Mouse (Mus musculus) left cerebral cortex, postnatal 4 days (tissue): ENCODE results near the gene Arg1. TPM values are rescaled to one million over a fixed set of nuclear protein-coding genes. Genes with fewer than 3 reads are reported as not detected.

Experiments used
- DNase-seq: peaks from one replicate; pipeline ENCODE4 v3.0.0-alpha.2; 2022
- intact Hi-C: fragments of 180-260 bp; cut with DNase I; formaldehyde crosslinking; loops from one replicate; pipeline ENCODE4 v1.15.1; 2025
- total RNA-seq, 2 experiments: library from RNA; stranded (reverse); gene quantifications; 2 replicates each; pipeline ENCODE4 v1.2.3; 2021

Gene Arg1
- total RNA-seq, result not detected

GRCm38 (mm10) chr10:24926962-24927720, at the start of gene Arg1:
Gene Arg1 (minus strand): TSS chr10:24927484.
- DNase-seq, result no peak
- intact Hi-C loops, result no loop called here

- no peak for DNase-seq
- intact Hi-C loops, result no loop called here
Measured at GRCm38 (mm10) chr10:24973845-24974514, 46.7 kb upstream of the Arg1 start.

GRCm38 (mm10) chr10:24973385-24973784, 46.1 kb upstream of the Arg1 start:
- intact Hi-C loops, result no loop called here
- DNase-seq, result no peak

DNA sequence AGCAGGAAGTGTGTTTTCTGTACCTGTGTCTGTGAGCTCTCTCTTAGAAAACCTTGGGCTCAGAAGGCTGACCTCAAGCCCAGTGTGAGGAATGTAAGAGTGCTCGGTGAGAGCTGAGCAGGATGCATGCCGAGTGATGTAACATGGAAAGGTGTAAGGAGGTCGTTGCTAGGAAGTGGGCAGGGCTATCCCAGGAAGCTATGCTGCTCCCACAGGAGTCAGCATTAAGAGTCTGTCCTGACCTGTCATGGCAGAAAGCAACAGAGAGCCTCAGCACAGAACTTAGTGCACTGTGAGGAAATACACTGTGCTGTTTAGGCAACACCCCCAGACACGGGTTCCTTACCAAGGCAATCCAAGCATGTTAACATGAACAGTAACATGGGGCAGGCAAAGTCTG, 45.6 kb upstream of the Arg1 start:
- no peak for DNase-seq
- intact Hi-C loops, result no loop called here

GRCm38 (mm10) chr10:24965821-24966550, 38.7 kb upstream of the Arg1 start:
- intact Hi-C loops, result loop anchor here (10.0 kb wide), 1 partner anchor 109 kb away; no protein-coding TSS in a partner anchor
- no peak for DNase-seq

DNA sequence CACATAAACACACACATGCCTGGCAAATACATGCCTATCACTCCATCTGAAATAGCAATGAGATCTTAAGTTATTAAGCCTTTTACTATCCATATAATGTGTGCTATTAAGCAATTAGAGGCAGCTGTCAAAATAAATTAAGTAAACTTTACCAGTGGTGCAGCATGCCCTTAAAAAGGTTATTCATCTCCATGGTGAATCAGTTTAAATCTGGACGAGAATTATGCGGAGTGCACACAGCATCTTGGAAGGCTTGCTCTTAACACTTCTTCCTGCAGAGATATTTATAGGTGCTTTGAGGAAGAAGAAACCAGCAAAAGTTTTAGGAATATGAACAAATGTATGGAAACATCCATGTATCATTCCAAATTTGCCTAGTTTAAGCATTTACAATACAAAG, 34.6 kb upstream of the Arg1 start:
- intact Hi-C loops, result loop anchor here (2.0 to 10.0 kb wide), 3 partner anchors 113 to 257 kb away; no protein-coding TSS in a partner anchor
- DNase-seq, result no peak

DNA sequence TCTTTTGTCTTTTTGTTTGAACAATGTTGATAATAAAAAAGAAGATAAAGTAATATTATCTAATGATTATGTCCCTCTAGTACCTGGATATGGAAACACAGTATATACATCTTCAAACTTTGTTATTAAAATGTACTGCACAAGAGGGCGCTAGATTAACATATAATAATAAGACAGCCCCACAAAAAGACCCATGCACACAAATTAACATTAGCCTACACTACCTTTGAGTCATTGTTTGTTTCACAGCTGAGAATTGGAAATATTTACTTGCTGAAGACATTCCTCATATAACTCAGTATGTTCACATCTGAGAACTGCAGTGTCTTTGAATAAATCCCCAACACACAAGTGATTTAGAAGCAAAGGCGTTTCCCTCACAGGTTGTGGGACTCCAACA, 33.8 kb upstream of the Arg1 start:
- DNase-seq, result no peak
- intact Hi-C loops, result loop anchor here (2.0 to 10.0 kb wide), 3 partner anchors 114 to 258 kb away; no protein-coding TSS in a partner anchor

DNA sequence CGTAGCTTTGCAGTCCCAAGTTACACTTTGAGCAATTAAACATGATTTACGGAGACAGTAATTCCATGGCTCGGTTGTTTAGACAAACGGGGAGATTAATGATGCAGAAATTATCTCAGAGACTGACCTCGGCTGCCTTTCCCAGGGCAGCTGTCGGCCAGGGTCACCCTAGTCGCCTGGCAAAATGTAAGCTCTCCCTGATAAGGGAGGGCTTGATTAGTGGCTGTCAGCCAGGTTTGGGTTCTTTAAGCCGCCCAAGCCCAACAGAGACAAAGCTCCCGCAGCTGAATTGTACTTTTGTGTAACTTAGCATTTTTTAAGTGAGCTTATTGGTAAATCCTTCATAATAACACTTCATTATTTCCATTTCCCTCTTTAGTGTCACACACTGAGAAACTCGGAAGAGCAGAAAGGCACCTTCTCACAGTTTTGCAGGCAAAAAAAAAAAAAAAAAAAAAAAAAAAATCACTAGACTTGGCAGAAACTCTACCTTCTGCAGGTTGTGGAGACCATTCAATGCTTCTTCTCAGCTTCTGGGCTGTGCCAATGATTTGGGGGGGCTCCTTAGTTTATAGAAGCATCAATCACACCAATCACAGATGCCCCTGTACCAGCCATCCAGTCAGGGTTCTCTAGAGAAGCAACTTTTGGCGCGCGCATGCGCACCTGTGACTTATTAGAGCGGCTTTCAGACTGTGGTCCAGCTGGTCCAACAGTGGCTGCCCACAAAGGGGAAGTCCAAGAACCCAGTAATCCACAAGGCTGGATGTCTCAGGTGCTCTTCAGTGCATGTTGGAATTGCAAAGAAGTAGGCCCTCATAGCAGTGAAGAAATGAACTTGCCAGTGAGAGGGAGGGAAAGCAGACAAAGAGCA, 32.0 kb upstream of the Arg1 start:
- intact Hi-C loops, result no loop called here
- DNase-seq, result no peak

DNA sequence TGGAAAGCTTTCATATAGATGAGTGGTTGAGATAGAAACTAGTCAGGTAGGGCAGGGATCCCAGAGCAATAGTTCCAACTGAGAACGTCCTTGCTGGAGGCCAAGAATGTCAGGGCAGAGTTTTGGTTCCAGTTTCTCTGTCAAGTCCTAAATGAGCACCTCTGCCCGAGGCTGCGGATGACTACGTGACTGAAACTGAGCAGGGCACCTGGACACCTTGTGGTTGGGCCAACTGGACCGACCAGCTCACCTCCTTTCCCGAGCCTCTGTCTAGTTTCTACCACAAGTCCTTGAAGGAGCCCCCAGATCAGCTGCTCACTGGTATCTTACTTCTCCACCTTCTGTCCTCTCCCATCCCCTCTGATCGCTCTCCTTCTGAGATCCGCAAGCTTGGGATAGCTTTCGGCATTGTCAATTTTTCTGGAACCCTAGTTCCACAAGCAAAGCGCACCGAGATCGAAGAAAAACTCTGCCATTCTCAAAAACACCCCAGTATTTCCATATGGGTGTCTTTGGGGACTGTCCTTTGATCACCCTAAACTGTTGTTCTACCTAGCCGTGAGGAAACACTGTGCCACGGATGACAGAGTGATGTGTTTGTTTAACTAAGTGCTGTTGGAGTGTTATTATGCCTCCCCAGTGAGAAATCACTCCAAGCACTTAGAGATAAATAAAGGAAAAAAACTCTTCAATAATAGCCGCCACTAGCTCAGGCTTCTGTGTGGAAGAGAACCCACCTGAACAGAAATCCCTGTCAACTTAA, 31.2 kb upstream of the Arg1 start:
- intact Hi-C loops, result no loop called here
- no peak for DNase-seq

DNA sequence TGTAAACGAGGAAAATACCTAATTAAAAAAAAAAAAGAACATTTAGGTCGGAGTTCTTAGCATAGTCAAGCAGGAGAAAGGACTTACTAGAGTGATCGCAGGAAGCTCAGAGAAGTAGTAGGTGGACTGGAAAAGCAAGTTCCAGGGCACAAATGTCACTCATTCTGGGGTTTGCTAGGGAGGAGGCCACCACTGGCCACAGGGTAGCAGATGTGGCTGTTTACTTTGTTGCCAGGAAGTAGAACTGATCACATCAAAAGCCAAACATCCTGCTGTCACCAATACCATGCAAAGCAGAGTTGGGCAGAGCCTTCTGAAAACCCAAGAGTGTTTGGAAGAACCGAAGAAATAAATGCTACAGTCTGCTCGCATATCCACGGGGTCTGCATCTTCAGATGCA, 26.6 kb upstream of the Arg1 start:
- intact Hi-C loops, result no loop called here
- DNase-seq, result no peak

DNA sequence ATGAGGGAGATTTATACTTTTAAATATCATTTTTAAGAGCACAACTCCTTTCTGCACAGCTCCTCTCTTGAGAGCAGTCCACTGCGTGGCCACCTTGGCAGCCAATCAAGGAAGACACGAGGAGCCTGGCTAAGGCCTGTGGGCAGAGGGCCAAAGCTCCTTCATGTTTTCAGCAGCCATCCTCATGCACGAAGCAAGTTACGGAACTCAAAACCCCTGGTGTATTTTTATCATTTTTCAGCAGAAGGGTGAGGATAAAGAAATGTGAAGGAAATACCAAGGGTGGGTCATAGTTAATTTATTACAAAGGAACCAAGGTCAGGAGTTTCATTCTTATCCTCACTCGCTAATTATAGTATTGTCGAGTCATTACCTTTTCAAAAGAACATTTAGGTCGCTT, 25.3 kb upstream of the Arg1 start:
- peak; percentile 47 for DNase-seq
- intact Hi-C loops, result no loop called here

GRCm38 (mm10) chr10:24951575-24951974, 24.3 kb upstream of the Arg1 start:
- intact Hi-C loops, result no loop called here
- DNase-seq, result no peak

- intact Hi-C loops, result no loop called here
- no peak for DNase-seq
Measured at GRCm38 (mm10) chr10:24950223-24950622, 22.9 kb upstream of the Arg1 start.

GRCm38 (mm10) chr10:24948278-24948677, 21.0 kb upstream of the Arg1 start:
- no peak for DNase-seq
- intact Hi-C loops, result no loop called here

- intact Hi-C loops, result no loop called here
Measured at GRCm38 (mm10) chr10:24947871-24948270, 20.6 kb upstream of the Arg1 start.

DNA sequence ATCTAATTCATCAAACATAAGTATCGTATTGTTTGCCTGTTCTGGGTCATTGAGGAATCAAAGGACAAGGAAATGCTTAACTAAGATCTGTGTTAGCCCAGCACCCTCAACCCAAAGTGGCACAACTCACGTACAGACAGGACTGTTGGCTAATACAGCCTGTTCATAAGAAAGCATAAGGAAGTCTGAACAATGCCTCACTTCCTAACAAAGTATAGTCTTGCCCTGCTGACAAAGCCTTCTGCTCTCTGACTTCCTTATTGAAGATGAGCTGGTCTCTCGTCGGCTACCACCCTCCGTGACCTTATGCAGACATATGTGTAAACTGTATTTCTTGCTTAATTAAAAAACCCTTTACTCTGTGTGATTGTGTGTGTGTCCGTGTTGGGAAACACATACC, 2.9 kb upstream of the Arg1 start:
- DNase-seq, result no peak
- intact Hi-C loops, result no loop called here

More at GRCm38 (mm10) chr10:24947871-24948270, 20.6 kb upstream of the Arg1 start:
- DNase-seq, result no peak

- DNase-seq, result no peak
- intact Hi-C loops, result no loop called here
Measured at GRCm38 (mm10) chr10:24928072-24928471, 788 bp upstream of the Arg1 start.

DNA sequence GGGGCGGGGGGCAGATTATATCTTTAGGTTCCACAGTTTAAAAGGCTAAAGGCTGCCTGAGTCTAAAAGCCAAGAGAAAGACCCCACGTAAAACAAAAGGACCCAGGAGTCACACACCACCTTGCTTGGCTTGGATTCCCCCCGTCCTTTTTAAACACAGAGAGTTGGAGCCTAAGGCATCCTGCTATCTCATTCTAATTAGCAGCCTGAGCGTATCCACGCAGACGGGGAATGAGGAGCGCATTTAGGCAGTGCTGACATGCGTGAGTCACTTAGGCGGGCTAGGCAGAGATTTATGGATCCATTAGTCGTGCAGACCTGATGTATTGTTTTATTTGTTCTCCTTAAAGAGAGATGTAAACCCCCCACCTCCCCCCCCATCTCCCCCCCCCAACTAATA, 904 bp downstream of the Arg1 start:
- DNase-seq, result no peak
- intact Hi-C loops, result no loop called here

- intact Hi-C loops, result no loop called here
- no peak for DNase-seq
Measured at GRCm38 (mm10) chr10:24924296-24924695, 3.0 kb downstream of the Arg1 start.

DNA sequence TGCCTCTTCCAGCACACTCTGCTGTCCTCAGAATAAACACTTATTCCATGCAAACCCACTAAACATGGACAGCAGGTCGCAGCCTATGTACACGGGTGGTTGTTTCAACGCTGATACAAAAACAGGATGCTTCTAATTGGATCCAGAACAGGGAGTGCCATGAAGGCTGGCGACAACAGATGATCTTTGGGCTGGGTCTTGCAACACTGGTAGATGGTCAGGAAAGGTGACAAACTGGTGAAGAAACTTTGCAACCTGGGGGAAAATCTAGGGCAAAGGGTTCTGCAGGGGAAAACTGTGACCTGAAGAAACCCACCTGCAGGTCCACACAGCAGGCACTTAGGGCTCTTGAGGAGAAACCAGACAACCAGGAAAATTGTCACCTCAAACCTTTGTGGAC, 4.3 kb downstream of the Arg1 start:
- no peak for DNase-seq
- intact Hi-C loops, result no loop called here
